Mouse (Mus musculus): Measurements from ENCODE around the gene Chchd5. TPM values are rescaled to one million over a fixed set of nuclear protein-coding genes. Genes with fewer than 3 reads are reported as not detected.

The Chchd5 gene
- polyA plus RNA-seq, 1 experiment, result 27.1 TPM

DNA sequence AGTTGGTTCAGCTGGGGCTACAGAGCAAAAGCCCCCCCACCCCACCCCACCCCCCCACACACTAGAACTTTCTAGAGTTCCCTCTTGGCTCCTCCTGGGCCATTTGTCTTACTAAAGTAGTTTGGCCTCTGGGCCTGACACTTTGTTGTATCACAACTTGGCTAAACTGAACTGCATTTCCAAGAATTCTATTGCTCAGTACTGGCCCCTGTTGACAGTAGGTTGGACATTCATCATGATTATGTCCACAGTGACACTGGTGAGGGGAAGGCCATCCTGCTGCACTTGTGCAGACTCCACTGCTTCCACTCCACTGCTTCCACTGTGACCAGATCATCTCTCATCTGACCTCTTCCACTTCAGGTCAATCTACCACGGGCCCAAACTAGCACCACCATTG is 23.3 kb downstream of the Chchd5 start:
- TF ChIP-seq POLR2A (IDR thresholded peaks at IDR 0.05; ENCODE audit: borderline replicate concordance, insufficient read depth, low read length), result no peak
- no peak for TF ChIP-seq CTCF (IDR thresholded peaks at IDR 0.05; ENCODE audit: borderline replicate concordance, insufficient read depth, low read depth, low read length)
- Histone ChIP-seq H3K4me1 (ENCODE audit: control insufficient read depth, insufficient read depth, low read length) (no peaks in the 10 kb centered on the region), H3K4me3 (replicated peaks; ENCODE audit: insufficient read depth, low read depth, low read length) (no peak overlapping the region), H3K27me3 (ENCODE audit: control insufficient read depth, insufficient read depth, low read length) (no peaks in the 10 kb centered on the region), H3K27ac (ENCODE audit: insufficient read depth, low read length) (no peak overlapping the region)
- DNase-seq, result no peak
- 78% methylated on average over 1 of the region's 1 CpGs for WGBS

DNA sequence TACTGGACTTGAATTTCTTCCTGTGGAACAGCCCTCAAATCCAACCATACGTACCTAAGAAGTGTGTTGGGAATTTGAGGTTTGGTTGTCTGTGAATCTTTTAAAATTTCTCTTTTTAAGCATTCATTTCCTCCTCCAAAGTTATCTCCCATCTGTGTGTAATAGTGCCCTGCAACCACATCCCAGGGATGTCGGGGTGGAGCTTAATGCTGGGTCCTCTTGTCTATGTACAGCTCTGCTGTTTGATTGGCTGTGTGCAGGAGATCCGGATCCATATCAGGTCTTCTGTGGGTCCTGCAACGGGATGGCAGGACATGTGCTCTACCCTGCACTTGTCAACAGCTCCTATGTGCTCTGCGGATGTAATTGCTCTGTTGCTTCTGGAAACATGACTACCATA is 35.3 kb downstream of the Chchd5 start:
- H3K27me3 ChIP-seq (ENCODE audit: control insufficient read depth, insufficient read depth, low read length), result no peaks in the 10 kb centered on the region
- H3K4me1 ChIP-seq (ENCODE audit: control insufficient read depth, insufficient read depth, low read length), result no peaks in the 10 kb centered on the region
- no peak for TF ChIP-seq POLR2A (IDR thresholded peaks at IDR 0.05; ENCODE audit: borderline replicate concordance, insufficient read depth, low read length)
- TF ChIP-seq CTCF (IDR thresholded peaks at IDR 0.05; ENCODE audit: borderline replicate concordance, insufficient read depth, low read depth, low read length), result no peak
- WGBS, result 76% methylated on average over 5 of the region's 5 CpGs
- DNase-seq, result no peak
- H3K4me3 ChIP-seq (replicated peaks; ENCODE audit: insufficient read depth, low read depth, low read length), result no peak overlapping the region
- no peak overlapping the region for H3K27ac ChIP-seq (ENCODE audit: insufficient read depth, low read length)

- Histone ChIP-seq H3K27me3 (ENCODE audit: control insufficient read depth, insufficient read depth, low read length) (no peaks in the 10 kb centered on the region), H3K27ac (ENCODE audit: insufficient read depth, low read length) (no peak overlapping the region), H3K4me3 (replicated peaks; ENCODE audit: insufficient read depth, low read depth, low read length) (no peak overlapping the region), H3K4me1 (ENCODE audit: control insufficient read depth, insufficient read depth, low read length) (no peaks in the 10 kb centered on the region)
- WGBS, result 64% methylated on average over 10 of the region's 10 CpGs
- no peak for DNase-seq
- TF ChIP-seq CTCF (IDR thresholded peaks at IDR 0.05; ENCODE audit: borderline replicate concordance, insufficient read depth, low read depth, low read length), result no peak
- no peak for TF ChIP-seq POLR2A (IDR thresholded peaks at IDR 0.05; ENCODE audit: borderline replicate concordance, insufficient read depth, low read length)
Observed at GRCm38 (mm10) chr2:129166466-129167463, 37.3 kb downstream of the Chchd5 start.

DNA sequence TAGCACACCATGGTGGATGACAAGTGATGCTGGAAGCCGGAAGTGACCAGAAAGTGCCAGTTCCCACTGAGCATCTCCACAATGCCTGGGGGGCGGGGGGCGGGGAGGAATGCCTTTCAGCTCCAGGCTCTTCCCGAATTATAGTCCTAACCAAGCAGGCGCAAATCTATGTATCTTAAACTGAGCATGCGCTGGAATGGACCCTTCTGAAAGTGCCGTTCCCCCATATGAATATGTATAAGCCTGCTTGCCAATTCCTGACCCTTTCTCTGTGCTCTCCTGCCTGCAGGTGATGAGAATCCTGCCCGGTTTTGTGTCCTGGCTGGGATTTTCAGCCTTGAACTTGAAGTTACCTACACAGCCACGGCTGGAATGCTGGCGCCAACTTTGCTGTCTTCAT is 43.9 kb downstream of the Chchd5 start:
- 43% methylated on average over 10 of the region's 10 CpGs for whole genome bisulfite sequencing
- Histone ChIP-seq H3K27me3 (ENCODE audit: control insufficient read depth, insufficient read depth, low read length) (no peaks in the 10 kb centered on the region), H3K4me3 (replicated peaks; ENCODE audit: insufficient read depth, low read depth, low read length) (no peak overlapping the region), H3K4me1 (ENCODE audit: control insufficient read depth, insufficient read depth, low read length) (no peaks in the 10 kb centered on the region), H3K27ac (ENCODE audit: insufficient read depth, low read length) (no peak overlapping the region)
- DNase-seq, result no peak
- TF ChIP-seq CTCF (IDR thresholded peaks at IDR 0.05; ENCODE audit: borderline replicate concordance, insufficient read depth, low read depth, low read length) (no peak), POLR2A (IDR thresholded peaks at IDR 0.05; ENCODE audit: borderline replicate concordance, insufficient read depth, low read length) (no peak)

- Histone ChIP-seq H3K4me1 (ENCODE audit: control insufficient read depth, insufficient read depth, low read length) (no peaks in the 10 kb centered on the region), H3K27me3 (ENCODE audit: control insufficient read depth, insufficient read depth, low read length) (no peaks in the 10 kb centered on the region), H3K4me3 (replicated peaks; ENCODE audit: insufficient read depth, low read depth, low read length) (no peak overlapping the region), H3K27ac (ENCODE audit: insufficient read depth, low read length) (no peak overlapping the region)
- DNase-seq, result peak; percentile 60 to 61
- TF ChIP-seq POLR2A (IDR thresholded peaks at IDR 0.05; ENCODE audit: borderline replicate concordance, insufficient read depth, low read length) (no peak), CTCF (IDR thresholded peaks at IDR 0.05; ENCODE audit: borderline replicate concordance, insufficient read depth, low read depth, low read length) (peak; percentile 78; the same call in 1 of the 2 replicates)
- WGBS, result 8% methylated on average over 7 of the region's 7 CpGs
Observed at GRCm38 (mm10) chr2:129174474-129174873, 45.0 kb downstream of the Chchd5 start.

DNA sequence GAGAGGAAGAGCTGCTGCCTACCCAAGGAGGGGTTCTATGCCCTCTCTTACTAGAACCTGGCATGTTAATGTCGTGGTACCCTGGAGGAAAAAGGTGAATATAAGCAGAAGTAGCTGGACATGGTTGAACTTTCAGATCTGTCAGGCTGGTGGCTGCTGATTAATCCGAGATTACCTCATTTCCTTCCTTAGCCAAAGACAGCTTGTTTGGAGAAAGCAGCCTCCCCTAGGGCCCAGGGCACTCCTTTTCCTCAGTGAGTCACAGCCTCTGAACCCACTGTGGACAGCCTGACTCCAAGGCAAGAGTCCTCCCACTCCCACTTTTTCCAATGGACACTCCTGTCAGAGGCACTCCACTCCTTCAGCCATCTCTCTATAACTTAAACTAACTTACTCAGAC is 46.1 kb downstream of the Chchd5 start:
- TF ChIP-seq CTCF (IDR thresholded peaks at IDR 0.05; ENCODE audit: borderline replicate concordance, insufficient read depth, low read depth, low read length) (no peak), POLR2A (IDR thresholded peaks at IDR 0.05; ENCODE audit: borderline replicate concordance, insufficient read depth, low read length) (no peak)
- no peak overlapping the region for H3K27ac ChIP-seq (ENCODE audit: insufficient read depth, low read length)
- 68% methylated on average over 2 of the region's 2 CpGs for WGBS
- H3K4me3 ChIP-seq (replicated peaks; ENCODE audit: insufficient read depth, low read depth, low read length), result no peak overlapping the region
- no peak for DNase-seq
- no peaks in the 10 kb centered on the region for H3K4me1 ChIP-seq (ENCODE audit: control insufficient read depth, insufficient read depth, low read length)
- H3K27me3 ChIP-seq (ENCODE audit: control insufficient read depth, insufficient read depth, low read length), result no peaks in the 10 kb centered on the region

DNA sequence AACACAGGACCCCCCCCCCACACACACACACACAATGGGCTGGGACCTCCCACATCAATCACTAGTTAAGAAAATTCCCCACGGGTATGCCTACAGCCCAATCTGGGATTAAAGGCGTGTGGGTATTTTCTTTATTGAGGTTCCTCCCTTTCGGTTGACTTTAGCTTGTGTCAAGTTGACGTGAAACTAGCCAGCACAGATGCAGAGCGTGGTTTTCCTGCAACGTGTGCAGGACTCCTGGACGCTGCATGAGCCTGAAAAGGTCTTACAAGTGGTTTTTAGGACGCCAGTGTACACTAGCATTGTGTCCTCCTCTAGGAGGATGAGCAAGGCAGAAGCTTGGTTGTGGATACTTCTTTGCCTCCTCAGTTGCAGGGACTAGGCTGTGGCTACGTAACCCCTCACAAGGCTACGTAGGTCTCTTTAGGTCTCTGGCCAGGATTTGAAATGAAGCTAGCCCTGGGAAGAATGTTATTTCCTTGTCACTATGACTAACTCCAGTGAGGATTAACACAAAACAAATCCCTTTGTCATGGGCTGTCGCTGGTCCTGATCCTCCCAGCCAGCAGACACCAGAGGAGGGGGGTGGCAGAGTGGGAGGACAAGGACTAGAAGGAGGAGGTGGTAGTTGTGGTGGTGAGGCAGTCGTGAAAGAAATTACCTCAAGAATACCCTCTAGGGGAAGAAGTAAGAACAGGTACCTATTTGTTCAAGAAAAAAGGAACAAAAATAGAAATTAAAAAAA is 47.3 kb downstream of the Chchd5 start:
- WGBS, result 80% methylated on average over 12 of the region's 12 CpGs
- Histone ChIP-seq H3K27ac (ENCODE audit: insufficient read depth, low read length) (no peak overlapping the region), H3K27me3 (ENCODE audit: control insufficient read depth, insufficient read depth, low read length) (no peaks in the 10 kb centered on the region), H3K4me3 (replicated peaks; ENCODE audit: insufficient read depth, low read depth, low read length) (no peak overlapping the region), H3K4me1 (ENCODE audit: control insufficient read depth, insufficient read depth, low read length) (no peaks in the 10 kb centered on the region)
- no peak for TF ChIP-seq POLR2A (IDR thresholded peaks at IDR 0.05; ENCODE audit: borderline replicate concordance, insufficient read depth, low read length)
- TF ChIP-seq CTCF (IDR thresholded peaks at IDR 0.05; ENCODE audit: borderline replicate concordance, insufficient read depth, low read depth, low read length), result no peak
- no peak for DNase-seq

Data from cerebellum, adult 2 months (tissue).